Mouse (Mus musculus): ENCODE measurements at regions not wholly inside any gene's neighbourhood (a gene's known extent, or its start where the extent isn't known, plus 50 kb on each side); places are given as distances from the start of the nearest gene placed in this dataset.

GRCm38 (mm10) chr1:4570730-4571129, 237.0 kb upstream of the Gm37988 start:
- Histone ChIP-seq H3K9me3 (ENCODE audit: control insufficient read depth, low read length) (no peaks in the 10 kb centered on the region), H3K36me3 (ENCODE audit: control insufficient read depth, insufficient read depth, low read length) (no peaks in the 10 kb centered on the region), H3K27me3 (ENCODE audit: control insufficient read depth, insufficient read depth, low read length) (no peaks in the 10 kb centered on the region), H3K27ac (ENCODE audit: low read depth, low read length) (no peak overlapping the region), H3K4me1 (ENCODE audit: control insufficient read depth, insufficient read depth, low read length) (no peaks in the 10 kb centered on the region), H3K4me2 (ENCODE audit: low read depth, low read length) (no peak overlapping the region), H3K9ac (replicated peaks; ENCODE audit: low read depth, low read length) (no peak overlapping the region), H3K4me3 (ENCODE audit: low read depth, low read length) (no peak overlapping the region)
- no peak for ATAC-seq (ENCODE audit: low read depth)
- WGBS, result 97% methylated on average over 4 of the region's 4 CpGs

DNA sequence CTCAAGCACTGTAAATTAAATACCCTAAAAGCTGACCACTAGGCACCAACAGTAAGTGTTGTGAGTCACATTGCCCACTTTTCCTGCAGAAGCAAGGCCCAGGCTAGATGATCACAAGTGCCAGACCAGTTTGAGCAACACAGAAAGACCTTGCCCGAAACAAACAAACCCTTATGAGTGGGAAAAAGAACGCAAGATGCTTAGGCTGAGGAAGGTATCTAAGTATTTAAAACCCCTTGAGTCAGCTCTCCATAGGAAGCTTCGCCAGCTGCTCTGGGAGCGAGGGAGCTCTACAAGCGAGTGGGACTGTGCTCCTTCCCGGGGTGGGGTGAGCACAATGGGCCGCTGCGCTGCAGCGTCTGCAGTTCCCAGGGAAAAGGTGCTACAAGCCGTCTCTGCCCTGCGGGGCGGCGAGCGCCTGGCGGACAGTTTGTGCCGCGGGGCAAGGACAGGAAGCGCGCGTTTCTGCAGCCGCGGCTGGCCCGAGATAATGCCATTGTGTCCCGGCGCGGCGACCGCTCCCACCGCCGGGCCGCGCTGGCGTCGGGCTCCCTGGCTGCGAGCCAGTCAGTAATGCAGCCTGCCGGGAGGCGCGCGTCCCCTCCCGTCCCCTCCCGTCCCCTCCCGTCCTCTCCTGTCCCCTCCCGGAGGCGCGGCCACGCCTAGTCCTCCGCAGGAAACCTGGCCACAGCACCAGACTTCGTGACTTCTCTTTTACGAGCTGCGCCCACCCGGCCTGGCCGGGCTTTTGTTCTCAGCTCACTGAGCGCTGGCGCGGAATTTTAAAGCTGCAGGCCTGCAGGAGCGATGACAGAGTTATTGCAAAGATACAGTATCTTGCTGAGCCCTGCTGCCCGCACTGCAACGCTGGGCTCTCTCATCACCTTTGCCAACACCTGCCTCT, 236.1 kb upstream of the Gm37988 start:
- peak; percentile 95 for ATAC-seq (ENCODE audit: low read depth)
- WGBS, result 1% methylated on average over 29 of the region's 58 CpGs
- Histone ChIP-seq H3K27me3 (ENCODE audit: control insufficient read depth, insufficient read depth, low read length) (no peaks in the 10 kb centered on the region), H3K9me3 (ENCODE audit: control insufficient read depth, low read length) (no peaks in the 10 kb centered on the region), H3K4me1 (ENCODE audit: control insufficient read depth, insufficient read depth, low read length) (no peaks in the 10 kb centered on the region), H3K9ac (replicated peaks; ENCODE audit: low read depth, low read length) (peak overlapping the region; percentile 94), H3K4me2 (ENCODE audit: low read depth, low read length) (peak overlapping the region; percentile 84), H3K4me3 (ENCODE audit: low read depth, low read length) (peak overlapping the region; percentile 58), H3K27ac (ENCODE audit: low read depth, low read length) (peak overlapping the region; percentile 88), H3K36me3 (ENCODE audit: control insufficient read depth, insufficient read depth, low read length) (no peaks in the 10 kb centered on the region)

DNA sequence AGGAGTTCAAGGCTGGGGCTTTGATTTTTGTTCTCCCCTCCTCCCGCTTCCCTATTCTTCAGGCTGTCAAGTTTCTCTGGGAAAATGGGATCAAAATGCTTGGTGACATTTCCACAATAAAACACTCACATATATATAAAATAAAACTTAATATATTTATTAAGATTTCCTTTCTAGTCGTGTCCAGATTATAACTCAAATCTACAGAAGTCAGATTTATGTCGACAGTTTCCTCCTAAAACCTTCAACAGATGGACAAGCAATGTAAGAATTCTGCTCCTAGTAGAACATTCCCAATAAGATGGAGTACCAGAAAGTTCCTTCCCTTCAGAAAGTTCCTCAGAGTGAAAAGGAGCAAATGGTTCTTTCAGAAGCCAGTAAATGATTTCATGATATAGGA, 235.4 kb upstream of the Gm37988 start:
- Histone ChIP-seq H3K27me3 (ENCODE audit: control insufficient read depth, insufficient read depth, low read length) (no peaks in the 10 kb centered on the region), H3K27ac (ENCODE audit: low read depth, low read length) (peak overlapping the region; percentile 88), H3K4me3 (ENCODE audit: low read depth, low read length) (peak overlapping the region; percentile 58; the same call in 1 of the 2 replicates), H3K9me3 (ENCODE audit: control insufficient read depth, low read length) (no peaks in the 10 kb centered on the region), H3K9ac (replicated peaks; ENCODE audit: low read depth, low read length) (peak overlapping the region; percentile 94; the same call in 1 of the 2 replicates), H3K36me3 (ENCODE audit: control insufficient read depth, insufficient read depth, low read length) (no peaks in the 10 kb centered on the region), H3K4me2 (ENCODE audit: low read depth, low read length) (peak overlapping the region; percentile 84), H3K4me1 (ENCODE audit: control insufficient read depth, insufficient read depth, low read length) (no peaks in the 10 kb centered on the region)
- WGBS, result 35% methylated on average over 3 of the region's 3 CpGs
- no peak for ATAC-seq (ENCODE audit: low read depth)

DNA sequence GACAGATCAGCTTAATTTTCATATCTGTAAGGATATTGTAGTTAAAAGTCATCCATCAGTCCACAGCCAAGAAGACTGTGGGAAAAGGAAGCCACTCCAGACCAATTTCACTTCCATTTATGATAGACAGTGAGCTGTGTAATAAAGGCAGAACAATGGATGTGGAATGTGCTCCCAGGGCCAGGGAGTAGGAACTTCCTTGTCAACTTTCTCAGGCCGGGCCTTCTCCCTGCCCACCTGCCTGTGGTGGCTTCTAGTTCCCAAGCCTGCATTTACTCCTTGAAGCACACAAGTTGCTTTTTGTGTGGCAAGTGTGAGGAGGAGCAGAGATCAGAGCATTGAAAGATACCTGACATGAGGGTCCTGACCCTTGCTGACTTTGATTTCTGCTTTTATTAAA, 233.6 kb upstream of the Gm37988 start:
- no peaks in the 10 kb centered on the region for H3K27me3 ChIP-seq (ENCODE audit: control insufficient read depth, insufficient read depth, low read length)
- no peaks in the 10 kb centered on the region for H3K4me1 ChIP-seq (ENCODE audit: control insufficient read depth, insufficient read depth, low read length)
- H3K4me2 ChIP-seq (ENCODE audit: low read depth, low read length), result no peak overlapping the region
- no peaks in the 10 kb centered on the region for H3K9me3 ChIP-seq (ENCODE audit: control insufficient read depth, low read length)
- H3K9ac ChIP-seq (replicated peaks; ENCODE audit: low read depth, low read length), result no peak overlapping the region
- H3K27ac ChIP-seq (ENCODE audit: low read depth, low read length), result no peak overlapping the region
- WGBS, result 30% methylated on average over 1 of the region's 1 CpGs
- no peak overlapping the region for H3K4me3 ChIP-seq (ENCODE audit: low read depth, low read length)
- ATAC-seq (ENCODE audit: low read depth), result no peak
- H3K36me3 ChIP-seq (ENCODE audit: control insufficient read depth, insufficient read depth, low read length), result no peaks in the 10 kb centered on the region

DNA sequence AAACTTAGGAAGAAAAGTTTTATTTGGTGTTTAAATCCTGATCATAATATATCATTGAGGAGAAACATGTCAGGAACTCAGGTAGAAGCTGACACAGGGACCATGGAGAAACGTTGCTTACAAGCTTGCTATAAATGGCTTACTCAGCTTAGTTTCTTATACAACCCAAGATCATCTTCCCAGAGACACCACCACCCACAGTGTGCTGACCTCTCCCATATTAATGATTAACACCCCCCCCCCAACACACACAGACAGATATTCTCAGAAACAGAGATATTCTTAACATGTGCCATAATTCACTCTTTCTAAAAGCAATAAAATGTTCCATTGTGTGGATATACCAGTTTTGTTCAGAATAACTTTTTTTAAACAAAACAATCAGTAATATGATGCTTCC, 230.7 kb upstream of the Gm37988 start:
- Histone ChIP-seq H3K36me3 (ENCODE audit: control insufficient read depth, insufficient read depth, low read length) (no peaks in the 10 kb centered on the region), H3K4me3 (ENCODE audit: low read depth, low read length) (no peak overlapping the region), H3K27ac (ENCODE audit: low read depth, low read length) (no peak overlapping the region), H3K4me1 (ENCODE audit: control insufficient read depth, insufficient read depth, low read length) (no peaks in the 10 kb centered on the region), H3K4me2 (ENCODE audit: low read depth, low read length) (no peak overlapping the region), H3K9me3 (ENCODE audit: control insufficient read depth, low read length) (no peaks in the 10 kb centered on the region), H3K27me3 (ENCODE audit: control insufficient read depth, insufficient read depth, low read length) (no peaks in the 10 kb centered on the region), H3K9ac (replicated peaks; ENCODE audit: low read depth, low read length) (no peak overlapping the region)
- ATAC-seq (ENCODE audit: low read depth), result no peak
- WGBS, result 73% methylated on average over 1 of the region's 1 CpGs

GRCm38 (mm10) chr1:4582534-4582933, 225.2 kb upstream of the Gm37988 start:
- ATAC-seq (ENCODE audit: low read depth), result no peak
- Histone ChIP-seq H3K4me1 (ENCODE audit: control insufficient read depth, insufficient read depth, low read length) (no peaks in the 10 kb centered on the region), H3K9me3 (ENCODE audit: control insufficient read depth, low read length) (no peaks in the 10 kb centered on the region), H3K9ac (replicated peaks; ENCODE audit: low read depth, low read length) (no peak overlapping the region), H3K4me2 (ENCODE audit: low read depth, low read length) (no peak overlapping the region), H3K27ac (ENCODE audit: low read depth, low read length) (no peak overlapping the region), H3K4me3 (ENCODE audit: low read depth, low read length) (no peak overlapping the region), H3K36me3 (ENCODE audit: control insufficient read depth, insufficient read depth, low read length) (no peaks in the 10 kb centered on the region), H3K27me3 (ENCODE audit: control insufficient read depth, insufficient read depth, low read length) (no peaks in the 10 kb centered on the region)

GRCm38 (mm10) chr1:4597856-4598255, 209.8 kb upstream of the Gm37988 start:
- Histone ChIP-seq H3K27me3 (ENCODE audit: control insufficient read depth, insufficient read depth, low read length) (no peaks in the 10 kb centered on the region), H3K36me3 (ENCODE audit: control insufficient read depth, insufficient read depth, low read length) (no peaks in the 10 kb centered on the region), H3K4me1 (ENCODE audit: control insufficient read depth, insufficient read depth, low read length) (no peaks in the 10 kb centered on the region), H3K27ac (ENCODE audit: low read depth, low read length) (no peak overlapping the region), H3K9ac (replicated peaks; ENCODE audit: low read depth, low read length) (no peak overlapping the region), H3K9me3 (ENCODE audit: control insufficient read depth, low read length) (no peaks in the 10 kb centered on the region), H3K4me2 (ENCODE audit: low read depth, low read length) (no peak overlapping the region), H3K4me3 (ENCODE audit: low read depth, low read length) (no peak overlapping the region)
- no peak for ATAC-seq (ENCODE audit: low read depth)
- 67% methylated on average over 3 of the region's 3 CpGs for WGBS

GRCm38 (mm10) chr1:4598425-4598824, 209.3 kb upstream of the Gm37988 start:
- Histone ChIP-seq H3K27ac (ENCODE audit: low read depth, low read length) (no peak overlapping the region), H3K9ac (replicated peaks; ENCODE audit: low read depth, low read length) (no peak overlapping the region), H3K4me1 (ENCODE audit: control insufficient read depth, insufficient read depth, low read length) (no peaks in the 10 kb centered on the region), H3K9me3 (ENCODE audit: control insufficient read depth, low read length) (no peaks in the 10 kb centered on the region), H3K4me3 (ENCODE audit: low read depth, low read length) (no peak overlapping the region), H3K27me3 (ENCODE audit: control insufficient read depth, insufficient read depth, low read length) (no peaks in the 10 kb centered on the region), H3K36me3 (ENCODE audit: control insufficient read depth, insufficient read depth, low read length) (no peaks in the 10 kb centered on the region), H3K4me2 (ENCODE audit: low read depth, low read length) (no peak overlapping the region)
- 30% methylated on average over 3 of the region's 3 CpGs for WGBS
- ATAC-seq (ENCODE audit: low read depth), result no peak

- Histone ChIP-seq H3K4me2 (ENCODE audit: low read depth, low read length) (no peak overlapping the region), H3K9ac (replicated peaks; ENCODE audit: low read depth, low read length) (no peak overlapping the region), H3K27me3 (ENCODE audit: control insufficient read depth, insufficient read depth, low read length) (no peaks in the 10 kb centered on the region), H3K4me1 (ENCODE audit: control insufficient read depth, insufficient read depth, low read length) (no peaks in the 10 kb centered on the region), H3K36me3 (ENCODE audit: control insufficient read depth, insufficient read depth, low read length) (no peaks in the 10 kb centered on the region), H3K27ac (ENCODE audit: low read depth, low read length) (no peak overlapping the region), H3K4me3 (ENCODE audit: low read depth, low read length) (no peak overlapping the region), H3K9me3 (ENCODE audit: control insufficient read depth, low read length) (no peaks in the 10 kb centered on the region)
- WGBS, result 91% methylated on average over 3 of the region's 3 CpGs
- ATAC-seq (ENCODE audit: low read depth), result no peak
These were observed 205.3 kb upstream of the Gm37988 start for GRCm38 (mm10) chr1:4602386-4602785.

All from neural tube, embryonic 14.5 days (tissue).